Mouse (Mus musculus) lung, postnatal 10 days (tissue): ENCODE data around the gene Gk5.
"Not testable (repeated sequence)": the region's sequence is repeated elsewhere in the genome, so short reads cannot be mapped to it uniquely, and the experiment has no call there.

Source experiments
- DNase-seq: peaks from one replicate; pipeline ENCODE4 v3.0.0; 2021

Gk5 gene

GRCm38 (mm10) chr9:96118861-96119772 is at the start of gene Gk5:
TSS of gene Gk5 (plus strand) at chr9:96119362.
- DNase-seq = peak; percentile 99

GRCm38 (mm10) chr9:96078752-96079315 is 40.3 kb upstream of the Gk5 start:
- DNase-seq = no peak

DNA sequence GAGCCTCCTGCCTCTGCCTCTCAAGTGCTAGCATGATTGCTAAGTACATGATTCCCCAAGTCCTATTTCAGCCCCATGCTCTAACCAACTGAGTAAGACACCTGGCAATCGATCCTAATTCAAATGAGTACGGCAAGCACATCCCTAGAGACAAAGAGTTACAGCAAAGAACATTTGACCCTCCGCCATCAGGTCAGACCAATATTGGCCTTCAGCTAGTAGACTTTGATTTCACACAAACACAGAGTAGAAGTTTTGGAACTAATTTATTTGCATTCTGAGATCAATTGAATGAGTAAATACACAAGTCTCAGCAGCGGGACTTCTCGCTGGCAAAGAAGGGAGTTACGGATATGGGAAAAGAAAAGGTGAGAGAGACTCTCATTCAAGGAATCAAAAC is 33.9 kb upstream of the Gk5 start:
- no peak for DNase-seq

GRCm38 (mm10) chr9:96087671-96088070 is 31.5 kb upstream of the Gk5 start:
- no peak for DNase-seq

GRCm38 (mm10) chr9:96088456-96088855 is 30.7 kb upstream of the Gk5 start:
- DNase-seq = not testable (repeated sequence)

DNA sequence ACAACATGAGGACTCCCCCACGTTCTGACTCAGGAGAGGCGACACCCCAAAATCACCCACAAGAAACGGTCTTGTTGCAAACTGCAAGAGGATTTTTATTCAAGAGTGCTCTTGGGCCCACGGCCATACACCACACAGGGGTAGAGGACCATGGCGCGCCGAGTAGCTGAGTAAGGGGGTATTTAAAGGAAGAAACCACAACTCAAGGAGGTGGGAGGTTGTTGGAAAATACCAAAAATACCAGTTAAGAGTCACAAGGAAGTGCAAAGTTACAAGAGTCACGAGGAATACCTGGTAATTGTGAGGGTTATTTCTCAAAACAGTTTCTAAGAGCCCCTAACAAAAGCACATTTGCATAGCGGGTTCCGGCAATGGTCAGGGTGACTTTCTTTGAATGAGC is 26.5 kb upstream of the Gk5 start:
- DNase-seq = not testable (repeated sequence)

- no peak for DNase-seq
These were observed 25.9 kb upstream of the Gk5 start for GRCm38 (mm10) chr9:96093221-96093620.

GRCm38 (mm10) chr9:96094341-96094740 is 24.8 kb upstream of the Gk5 start:
- no peak for DNase-seq

DNA sequence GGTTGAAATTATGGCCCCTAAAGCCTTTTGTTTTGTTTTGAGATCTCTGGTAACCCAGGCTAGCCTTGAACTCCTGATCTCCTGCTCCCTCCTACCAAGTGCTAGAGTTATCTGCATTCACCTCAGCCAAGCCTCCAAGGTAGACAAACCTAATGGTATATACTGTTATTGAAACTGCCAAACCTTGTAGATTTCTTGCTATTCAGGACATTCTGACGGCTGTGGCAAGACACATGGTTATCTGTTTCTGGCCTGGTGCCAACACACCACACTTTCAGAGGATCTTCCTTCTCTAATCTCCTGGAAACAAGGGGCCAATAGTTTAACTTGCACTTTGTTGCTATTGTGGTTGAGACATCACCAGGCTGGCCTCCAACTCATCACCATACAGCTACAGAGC is 24.0 kb upstream of the Gk5 start:
- DNase-seq = no peak

GRCm38 (mm10) chr9:96102846-96103245 is 16.3 kb upstream of the Gk5 start:
- no peak for DNase-seq

DNA sequence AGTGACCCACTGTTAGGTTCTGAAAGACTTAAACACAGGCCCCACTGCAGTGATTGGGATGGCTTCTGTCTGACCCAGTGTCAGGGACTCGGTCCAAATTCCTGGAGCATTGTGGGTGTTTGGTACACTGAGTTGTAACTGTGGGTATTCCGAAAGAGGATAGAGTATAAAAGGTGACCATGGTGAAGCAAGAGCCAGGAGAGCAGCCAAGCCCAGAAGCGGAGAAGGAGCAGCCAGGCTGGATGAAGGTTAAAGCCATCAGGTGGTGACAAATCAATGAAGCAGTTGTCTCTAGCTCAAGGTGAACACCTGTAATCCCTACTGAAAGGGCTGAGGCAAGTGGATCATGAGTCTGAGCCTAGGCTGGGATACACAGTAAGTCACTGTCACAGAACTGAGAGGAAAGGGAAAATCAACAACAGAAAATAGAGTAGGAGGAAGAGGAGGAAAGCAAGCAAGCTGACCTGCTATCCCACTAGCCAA is 6.2 kb upstream of the Gk5 start:
- no peak for DNase-seq

DNA sequence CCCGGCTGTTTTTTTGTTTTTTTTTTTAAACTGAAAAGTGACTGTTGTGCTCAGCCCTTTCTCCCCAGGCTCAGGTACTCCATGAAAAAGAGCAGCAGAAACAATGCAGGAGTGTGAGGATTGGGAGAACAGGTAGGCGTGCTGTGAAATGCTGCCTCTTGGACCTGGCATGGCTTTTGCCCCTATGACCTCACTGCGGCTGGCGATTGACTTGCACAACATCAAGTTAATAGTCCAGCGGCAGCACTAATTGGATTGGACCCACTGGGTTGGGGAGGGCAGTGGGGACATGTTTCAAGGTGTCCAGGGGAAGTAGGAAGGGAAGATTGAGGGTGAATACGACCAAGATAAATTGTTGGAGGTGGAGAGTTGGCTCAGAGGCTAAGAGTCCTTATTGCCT is 2.4 kb upstream of the Gk5 start:
- no peak for DNase-seq

DNA sequence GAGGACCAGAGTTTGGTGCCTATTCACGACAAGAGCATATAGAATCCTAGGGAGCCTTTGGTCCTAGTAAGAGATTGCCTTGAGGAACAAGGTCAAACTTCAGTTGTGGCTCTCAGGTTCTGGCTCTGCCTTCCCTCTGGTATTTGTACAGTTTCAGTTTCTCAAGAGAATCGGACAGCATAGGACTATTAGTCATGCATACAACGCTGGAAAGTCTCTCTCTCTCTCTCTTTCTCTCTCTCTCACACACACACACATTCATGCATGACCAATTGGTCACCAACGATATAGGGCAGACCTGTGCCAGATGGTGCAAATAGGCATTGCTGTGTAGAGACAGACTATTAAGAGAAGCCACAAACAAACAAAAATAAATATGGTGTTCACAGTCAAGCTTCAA is 946 bp upstream of the Gk5 start:
- DNase-seq = no peak

DNA sequence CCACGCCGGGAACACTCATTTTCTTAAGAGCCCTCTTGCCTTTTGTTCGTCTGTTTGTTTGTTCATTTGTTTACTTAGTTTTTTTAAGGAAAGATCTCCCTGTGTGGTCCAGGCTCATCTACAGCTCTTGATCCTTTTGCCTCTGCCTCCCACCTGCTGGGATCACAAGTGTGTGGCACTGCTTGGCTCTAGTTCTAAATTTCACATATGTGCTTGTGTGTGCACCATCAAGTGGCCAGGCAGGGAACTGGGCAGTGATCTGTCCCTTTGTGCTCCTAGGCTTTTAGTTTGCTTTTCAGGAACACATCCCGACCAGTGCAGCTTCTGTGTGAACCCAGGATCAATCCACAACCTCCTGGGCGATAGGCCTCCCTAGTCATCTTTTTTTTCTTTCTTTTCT is 8.8 kb downstream of the Gk5 start:
- no peak for DNase-seq

- DNase-seq = no peak
These were observed 13.9 kb downstream of the Gk5 start for GRCm38 (mm10) chr9:96132956-96133603.

GRCm38 (mm10) chr9:96134470-96134869 is 15.3 kb downstream of the Gk5 start:
- DNase-seq = no peak

- peak; percentile 77 for DNase-seq
These were observed 15.8 kb downstream of the Gk5 start for GRCm38 (mm10) chr9:96134916-96135315.

DNA sequence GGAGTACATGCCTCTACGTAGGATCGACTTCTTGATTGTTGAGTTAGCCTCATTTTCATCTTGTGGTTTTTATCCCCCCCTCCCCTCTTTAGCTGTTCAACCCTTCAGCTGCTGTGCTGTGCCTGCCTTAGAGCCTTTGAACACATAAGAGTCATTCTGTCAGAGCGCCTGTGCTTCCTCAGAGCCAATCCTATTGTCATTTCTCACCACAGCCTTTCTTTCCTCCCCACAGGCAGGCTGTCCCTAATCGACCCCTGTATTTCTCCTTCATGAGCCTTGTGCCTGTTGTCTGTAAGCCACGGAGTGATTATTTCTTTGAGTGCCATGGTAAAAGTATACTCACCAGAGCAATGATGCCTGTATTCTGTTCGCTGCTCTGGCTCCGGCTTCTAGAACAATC is 16.3 kb downstream of the Gk5 start:
- DNase-seq = peak; percentile 21

- DNase-seq = no peak
These were observed 19.8 kb downstream of the Gk5 start for GRCm38 (mm10) chr9:96138958-96139357.

GRCm38 (mm10) chr9:96139876-96140275 is 20.7 kb downstream of the Gk5 start:
- no peak for DNase-seq

- DNase-seq = no peak
These were observed 21.8 kb downstream of the Gk5 start for GRCm38 (mm10) chr9:96140931-96141330.

GRCm38 (mm10) chr9:96142499-96142898 is 23.3 kb downstream of the Gk5 start:
- no peak for DNase-seq

- DNase-seq = no peak
These were observed 24.5 kb downstream of the Gk5 start for GRCm38 (mm10) chr9:96143633-96144032.

DNA sequence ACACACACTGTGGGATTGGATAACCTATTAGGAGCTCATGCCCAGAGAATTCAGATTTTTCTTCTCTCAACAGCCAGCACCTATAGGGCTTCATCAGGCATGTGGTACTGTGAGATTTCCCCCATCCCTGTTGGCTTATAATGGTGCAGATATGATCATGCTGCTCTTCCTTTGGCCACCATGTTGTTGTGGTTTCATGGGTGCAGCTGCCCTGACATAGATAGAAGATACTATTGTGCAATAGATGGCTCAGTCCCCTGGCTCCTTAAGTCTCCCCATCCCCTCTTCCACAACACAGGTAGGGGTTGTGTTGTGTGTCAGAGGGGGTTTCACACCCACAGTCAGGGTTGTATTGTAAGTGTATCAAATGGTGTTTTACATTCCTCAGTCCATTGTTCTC is 25.7 kb downstream of the Gk5 start:
- DNase-seq = no peak
